Mouse (Mus musculus) limb, embryonic 15.5 days (tissue): ENCODE measurements around the gene Ubl3. TPM values are rescaled to one million over a fixed set of nuclear protein-coding genes. Genes with fewer than 3 reads are reported as not detected.

ENCODE experiments used
- ATAC-seq: fragments of 200-750 bp; cut with Nextera tagmentation; 2 replicates; pipeline ENCODE4 v1.8.0; 2017; ENCODE audit warnings: low read depth, moderate TSS enrichment; ENCODE audit not compliant: insufficient number of reproducible peaks, low FRiP score, low TSS enrichment
- H3K27ac ChIP-seq: fragments of 300-500 bp; sonication (generic); 2 replicates; pipeline ENCODE4 v1.5.1; 2015; ENCODE audit warnings: moderate library complexity, mild to moderate bottlenecking, inconsistent platforms
- H3K27me3 ChIP-seq: fragments of 300-500 bp; sonication (generic); 2 replicates; pipeline ENCODE4 v1.6.1; 2015; ENCODE audit warnings: inconsistent platforms
- H3K36me3 ChIP-seq: fragments of 300-500 bp; sonication (generic); 2 replicates; pipeline ENCODE4 v1.6.1; 2015; ENCODE audit warnings: inconsistent platforms
- H3K4me1 ChIP-seq: fragments of 300-500 bp; sonication (generic); 2 replicates; pipeline ENCODE4 v1.6.1; 2015; ENCODE audit warnings: inconsistent platforms
- H3K4me2 ChIP-seq: fragments of 300-500 bp; sonication (generic); 2 replicates; pipeline ENCODE4 v1.6.1; 2015; ENCODE audit warnings: mild to moderate bottlenecking, inconsistent platforms
- H3K4me3 ChIP-seq: fragments of 300-500 bp; sonication (generic); 2 replicates; pipeline ENCODE4 v1.5.1; 2015; ENCODE audit warnings: mild to moderate bottlenecking, inconsistent platforms
- H3K9ac ChIP-seq: fragments of 300-500 bp; sonication (generic); 2 replicates; pipeline ENCODE4 v1.6.1; 2015; ENCODE audit warnings: inconsistent platforms
- H3K9me3 ChIP-seq: fragments of 300-500 bp; sonication (generic); 2 replicates; pipeline ENCODE4 v1.6.1; 2016; ENCODE audit warnings: inconsistent platforms
- WGBS: fragments of 180-500 bp; shearing (Covaris S2); methylation state at CpG from one replicate; pipeline ENCODE4 v1.1.7; 2015; 5-methylcytosine and 5-hydroxymethylcytosine counted together
- polyA plus RNA-seq: library from polyadenylated mRNA; unstranded; fragments of >200 nt; fragmentation: Nextera tagmentation; extraction: Ambion mirVana; gene quantifications from 2 replicates; pipeline ENCODE4 v1.2.1, GENCODE M21; 2015

Gene Ubl3
- polyA plus RNA-seq, 1 experiment from 2014 or later: 73.1 TPM

GRCm38 (mm10) chr5:148512042-148512640, 40.4 kb downstream of the Ubl3 start:
- Histone ChIP-seq H3K27me3 (no peaks in the 10 kb centered on the region), H3K4me3 (no peak overlapping the region), H3K9ac (no peak overlapping the region), H3K4me1 (0 out of 2 replicates have a peak, but pooled peaks cover 3% of the 10 kb centered on the region), H3K27ac (no peak overlapping the region), H3K4me2 (no peak overlapping the region), H3K9me3 (no peaks in the 10 kb centered on the region), H3K36me3 (peaks cover 22% of the 10 kb centered on the region)
- 71% methylated on average over 5 of the region's 5 CpGs for WGBS
- ATAC-seq: no peak

DNA sequence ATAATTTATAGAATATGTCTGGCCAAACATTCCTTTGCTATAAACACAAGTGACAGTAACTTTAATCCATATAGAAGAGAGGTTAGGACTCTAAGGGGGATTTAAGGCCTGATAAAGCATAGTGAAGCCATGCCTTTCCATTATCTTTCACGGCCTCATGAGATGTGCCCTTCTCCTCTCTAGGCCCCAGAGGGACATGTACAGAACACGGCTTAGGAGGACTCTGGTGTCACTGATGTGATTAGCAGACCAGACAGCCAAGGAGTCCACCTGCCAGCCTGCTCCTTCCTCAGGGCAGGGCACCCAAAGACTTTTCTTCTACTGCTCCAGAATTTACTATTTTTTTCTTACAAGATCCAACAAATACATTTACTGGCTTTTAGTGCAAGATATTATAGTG, 42.3 kb downstream of the Ubl3 start:
- no peak overlapping the region for H3K27ac ChIP-seq
- H3K4me3 ChIP-seq: no peak overlapping the region
- 80% methylated on average over 2 of the region's 2 CpGs for WGBS

DNA sequence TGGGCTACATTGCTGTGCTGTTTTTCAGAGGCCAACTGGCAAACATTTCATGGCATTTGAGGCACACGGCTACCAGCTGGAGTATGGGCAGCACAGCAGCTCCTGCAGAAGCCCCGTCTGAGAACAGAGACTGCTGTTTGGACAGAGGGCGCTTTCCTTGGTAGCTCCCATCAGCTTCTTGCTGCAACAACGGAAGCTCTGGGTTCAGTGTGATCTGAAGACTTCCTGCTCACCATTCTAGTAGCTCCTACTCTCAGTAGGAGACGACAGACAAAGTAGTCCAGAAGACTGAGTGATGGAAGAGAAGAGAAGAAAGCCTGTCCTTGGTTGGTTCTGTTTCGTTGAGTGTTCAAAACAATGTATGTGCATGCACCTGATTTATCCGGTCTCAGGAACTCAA, 42.9 kb downstream of the Ubl3 start:
- Histone ChIP-seq H3K4me1 (no peaks in the 10 kb centered on the region), H3K27me3 (no peaks in the 10 kb centered on the region), H3K27ac (no peak overlapping the region), H3K4me3 (no peak overlapping the region), H3K9ac (no peak overlapping the region), H3K9me3 (no peaks in the 10 kb centered on the region), H3K36me3 (peaks cover 43% of the 10 kb centered on the region), H3K4me2 (no peak overlapping the region)
- WGBS: 84% methylated on average over 7 of the region's 7 CpGs
- no peak for ATAC-seq

More for the DNA sequence above, 42.3 kb downstream of the Ubl3 start:
- H3K4me2 ChIP-seq: no peak overlapping the region
- H3K4me1 ChIP-seq: 0 out of 2 replicates have a peak, but pooled peaks cover 3% of the 10 kb centered on the region
- no peaks in the 10 kb centered on the region for H3K27me3 ChIP-seq
- no peaks in the 10 kb centered on the region for H3K9me3 ChIP-seq
- no peak overlapping the region for H3K9ac ChIP-seq
- ATAC-seq: no peak
- peaks cover 41% of the 10 kb centered on the region for H3K36me3 ChIP-seq

- H3K9ac ChIP-seq: no peak overlapping the region
- no peak overlapping the region for H3K27ac ChIP-seq
- no peak overlapping the region for H3K4me3 ChIP-seq
- no peak for ATAC-seq
- H3K4me1 ChIP-seq: no peaks in the 10 kb centered on the region
- WGBS: 79% methylated on average over 11 of the region's 11 CpGs
- H3K4me2 ChIP-seq: no peak overlapping the region
- H3K9me3 ChIP-seq: no peaks in the 10 kb centered on the region
- H3K36me3 ChIP-seq: peaks cover 43% of the 10 kb centered on the region
- no peaks in the 10 kb centered on the region for H3K27me3 ChIP-seq
Measured at GRCm38 (mm10) chr5:148508901-148509604, 43.5 kb downstream of the Ubl3 start.

DNA sequence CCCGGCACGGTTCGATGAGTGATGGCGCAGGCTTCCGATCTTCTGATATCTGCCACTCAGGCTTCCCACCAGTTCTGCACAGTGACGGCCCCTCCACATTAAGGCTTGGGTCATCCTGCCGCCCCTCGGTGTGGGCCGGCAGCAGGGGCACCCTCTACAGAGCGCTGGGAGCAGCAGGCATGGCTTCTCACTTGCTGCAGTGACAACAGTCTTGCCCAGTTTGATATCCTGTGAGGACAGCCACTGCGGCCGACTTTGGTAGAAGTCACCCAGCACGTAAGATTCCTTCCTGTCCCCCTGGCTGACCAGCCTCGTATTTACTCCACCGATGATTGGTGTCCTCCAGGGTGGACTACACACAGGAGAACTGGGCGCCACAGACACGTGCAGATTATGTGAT, 47.2 kb downstream of the Ubl3 start:
- peaks cover 37% of the 10 kb centered on the region for H3K36me3 ChIP-seq

DNA sequence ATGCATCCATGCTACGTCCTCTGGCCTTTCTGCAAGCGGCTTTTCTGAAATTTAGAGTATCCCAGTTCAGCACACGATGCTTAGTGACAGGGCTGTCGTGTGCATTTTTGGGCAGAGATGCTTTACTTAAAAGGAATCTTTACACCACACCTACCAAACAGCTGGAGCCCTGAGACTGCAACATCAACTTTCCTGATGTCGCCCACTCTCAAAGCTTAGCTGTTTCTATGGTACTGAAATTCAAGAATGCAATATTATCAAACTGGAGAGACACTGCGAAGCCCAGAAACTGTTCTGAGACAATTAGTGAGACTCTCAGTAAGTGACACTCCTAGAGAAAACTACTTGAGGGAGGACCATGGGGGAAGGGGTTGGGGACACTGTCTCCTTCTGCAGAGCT, 50.4 kb downstream of the Ubl3 start:
- Histone ChIP-seq H3K27me3 (no peaks in the 10 kb centered on the region), H3K9me3 (no peaks in the 10 kb centered on the region), H3K36me3 (peaks cover 24% of the 10 kb centered on the region), H3K4me3 (no peak overlapping the region), H3K4me1 (no peaks in the 10 kb centered on the region), H3K27ac (no peak overlapping the region), H3K9ac (no peak overlapping the region), H3K4me2 (no peak overlapping the region)
- WGBS: 95% methylated on average over 6 of the region's 6 CpGs
- ATAC-seq: no peak

More for the DNA sequence above, 47.2 kb downstream of the Ubl3 start:
- no peak overlapping the region for H3K27ac ChIP-seq
- no peak overlapping the region for H3K4me2 ChIP-seq
- no peak overlapping the region for H3K4me3 ChIP-seq
- ATAC-seq: no peak
- H3K9ac ChIP-seq: no peak overlapping the region
- 89% methylated on average over 17 of the region's 17 CpGs for WGBS
- no peaks in the 10 kb centered on the region for H3K9me3 ChIP-seq
- H3K4me1 ChIP-seq: no peaks in the 10 kb centered on the region
- H3K27me3 ChIP-seq: no peaks in the 10 kb centered on the region

GRCm38 (mm10) chr5:148501228-148501957, 51.2 kb downstream of the Ubl3 start:
- H3K27ac ChIP-seq: no peak overlapping the region
- peaks cover 16% of the 10 kb centered on the region for H3K36me3 ChIP-seq
- no peak overlapping the region for H3K4me3 ChIP-seq
- no peak overlapping the region for H3K4me2 ChIP-seq
- H3K9me3 ChIP-seq: no peaks in the 10 kb centered on the region
- no peaks in the 10 kb centered on the region for H3K27me3 ChIP-seq
- WGBS: 86% methylated on average over 6 of the region's 6 CpGs
- ATAC-seq: no peak
- H3K4me1 ChIP-seq: no peaks in the 10 kb centered on the region
- H3K9ac ChIP-seq: no peak overlapping the region

GRCm38 (mm10) chr5:148500516-148500915, 52.1 kb downstream of the Ubl3 start:
- ATAC-seq: no peak
- peaks cover 7% of the 10 kb centered on the region for H3K36me3 ChIP-seq
- WGBS: 85% methylated on average over 8 of the region's 8 CpGs
- no peaks in the 10 kb centered on the region for H3K9me3 ChIP-seq
- H3K9ac ChIP-seq: no peak overlapping the region
- no peaks in the 10 kb centered on the region for H3K27me3 ChIP-seq
- no peak overlapping the region for H3K4me3 ChIP-seq
- H3K4me1 ChIP-seq: no peaks in the 10 kb centered on the region
- no peak overlapping the region for H3K27ac ChIP-seq
- H3K4me2 ChIP-seq: no peak overlapping the region

DNA sequence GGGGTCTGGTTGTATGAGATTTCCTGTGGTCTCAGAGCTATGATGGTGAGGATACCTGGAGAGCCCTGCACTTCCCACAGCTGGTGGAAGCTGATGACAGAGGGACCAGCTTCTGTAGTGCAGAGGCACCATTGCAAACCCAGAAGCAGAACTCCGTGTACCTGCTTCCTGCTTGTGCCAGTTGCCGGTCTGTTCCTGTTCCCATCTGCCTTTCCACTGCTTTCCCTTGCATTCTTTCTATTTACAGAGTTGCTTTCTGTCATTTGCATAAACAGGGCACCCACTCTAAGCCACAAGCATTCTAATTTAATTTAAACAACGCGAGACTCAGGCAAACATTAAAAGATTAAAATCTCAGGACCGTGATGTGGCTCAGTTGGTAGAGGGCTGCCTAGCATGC, 53.0 kb downstream of the Ubl3 start:
- no peak for ATAC-seq
- Histone ChIP-seq H3K4me1 (0 out of 2 replicates have a peak, but pooled peaks cover 2% of the 10 kb centered on the region), H3K4me2 (no peak overlapping the region), H3K27ac (no peak overlapping the region), H3K27me3 (no peaks in the 10 kb centered on the region), H3K4me3 (no peak overlapping the region), H3K36me3 (0 out of 2 replicates have a peak, but pooled peaks cover 3% of the 10 kb centered on the region), H3K9me3 (no peaks in the 10 kb centered on the region), H3K9ac (no peak overlapping the region)
- 79% methylated on average over 5 of the region's 5 CpGs for WGBS

GRCm38 (mm10) chr5:148495991-148496390, 56.6 kb downstream of the Ubl3 start:
- Histone ChIP-seq H3K36me3 (0 out of 2 replicates have a peak, but pooled peaks cover 3% of the 10 kb centered on the region), H3K27ac (no peak overlapping the region), H3K27me3 (no peaks in the 10 kb centered on the region), H3K4me2 (no peak overlapping the region), H3K4me3 (no peak overlapping the region), H3K9me3 (no peaks in the 10 kb centered on the region), H3K4me1 (0 out of 2 replicates have a peak, but pooled peaks cover 3% of the 10 kb centered on the region), H3K9ac (no peak overlapping the region)
- 85% methylated on average over 6 of the region's 6 CpGs for WGBS
- ATAC-seq: no peak

- Histone ChIP-seq H3K4me1 (peaks cover 8% of the 10 kb centered on the region; the same call in 1 of the 2 replicates), H3K9me3 (no peaks in the 10 kb centered on the region), H3K9ac (no peak overlapping the region), H3K36me3 (0 out of 2 replicates have a peak, but pooled peaks cover 3% of the 10 kb centered on the region), H3K27ac (no peak overlapping the region), H3K4me3 (no peak overlapping the region), H3K4me2 (no peak overlapping the region), H3K27me3 (no peaks in the 10 kb centered on the region)
- ATAC-seq: no peak; the same call in 1 of the 2 replicates
- WGBS: 30% methylated on average over 10 of the region's 10 CpGs
Measured at GRCm38 (mm10) chr5:148495173-148495572, 57.4 kb downstream of the Ubl3 start.

DNA sequence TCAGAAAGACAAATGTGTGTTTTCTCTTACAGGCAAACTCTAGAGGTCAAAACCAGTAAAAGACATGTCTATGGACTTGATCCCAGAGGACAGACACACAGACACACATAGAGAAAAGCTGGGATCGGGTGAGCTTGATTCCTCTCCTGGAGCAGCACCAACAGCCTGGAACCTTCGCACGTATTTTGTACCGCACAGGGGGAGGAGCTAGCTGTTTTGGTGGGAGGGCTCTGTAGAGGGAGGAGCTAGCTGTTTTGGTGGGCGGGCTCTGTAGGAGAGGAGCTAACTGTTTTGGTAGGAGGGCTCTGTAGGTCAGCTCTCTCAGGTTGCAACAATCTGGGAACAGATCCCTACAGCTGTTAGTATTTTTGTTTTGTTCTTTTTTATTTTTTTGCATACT, 58.3 kb downstream of the Ubl3 start:
- H3K9ac ChIP-seq: no peak overlapping the region
- no peak overlapping the region for H3K4me3 ChIP-seq
- no peak overlapping the region for H3K4me2 ChIP-seq
- peaks cover 17% of the 10 kb centered on the region for H3K4me1 ChIP-seq
- H3K27ac ChIP-seq: no peak overlapping the region
- 0 out of 2 replicates have a peak, but pooled peaks cover 3% of the 10 kb centered on the region for H3K36me3 ChIP-seq
- WGBS: 89% methylated on average over 5 of the region's 5 CpGs
- ATAC-seq: no peak
- no peaks in the 10 kb centered on the region for H3K9me3 ChIP-seq
- H3K27me3 ChIP-seq: no peaks in the 10 kb centered on the region
